Mouse (Mus musculus) bone marrow, adult 2 months (tissue): ENCODE data around the gene Sirt2. TPM values are rescaled to one million over a fixed set of nuclear protein-coding genes. Genes with fewer than 3 reads are reported as not detected.
A peak's percentile ranks its signal among the peaks of the same experiment; 100 is the strongest.

Source experiments
- H3K27ac ChIP-seq: fragments of 200-500 bp; 2 replicates; pipeline ENCODE4 v1.5.1; 2012; ENCODE audit warnings: low read depth, mild to moderate bottlenecking, control low read depth, inconsistent platforms, low read length; ENCODE audit not compliant: control insufficient read depth, poor library complexity, insufficient read depth
- H3K4me1 ChIP-seq: fragments of 200-500 bp; 2 replicates; pipeline ENCODE4 v1.6.1; 2011; ENCODE audit warnings: low read length; ENCODE audit not compliant: control insufficient read depth, insufficient read depth
- H3K4me3 ChIP-seq: fragments of 200-500 bp; replicated peaks from 2 replicates; pipeline ENCODE3; 2011; ENCODE audit warnings: mild to moderate bottlenecking, low read depth, low read length, control low read depth; ENCODE audit not compliant: control insufficient read depth
- CTCF ChIP-seq: fragments of 200-500 bp; IDR thresholded peaks from 2 replicates; pipeline ENCODE4 v1.5.1; 2011; ENCODE audit warnings: low read length, control low read depth; ENCODE audit not compliant: control insufficient read depth, insufficient read depth
- POLR2A ChIP-seq: fragments of 200-500 bp; IDR thresholded peaks from 2 replicates; pipeline ENCODE4 v1.6.1; 2011; ENCODE audit warnings: low read depth, mild to moderate bottlenecking, control low read depth, low read length, borderline replicate concordance; ENCODE audit not compliant: control insufficient read depth
- WGBS: fragments of 180-500 bp; shearing (Covaris S2); methylation state at CpG from one replicate; pipeline ENCODE4 v1.1.7; 2018; 5-methylcytosine and 5-hydroxymethylcytosine counted together
- polyA plus RNA-seq: library from polyadenylated mRNA; stranded (reverse); fragments of >200 nt; gene quantifications from 2 replicates; pipeline ENCODE4 v1.2.4, GENCODE M21; 2011; ENCODE audit warnings: low replicate concordance; ENCODE audit not compliant: missing spikeins, insufficient read depth, insufficient read length

The Sirt2 gene
- polyA plus RNA-seq, 1 experiment, result 28.3 TPM

DNA sequence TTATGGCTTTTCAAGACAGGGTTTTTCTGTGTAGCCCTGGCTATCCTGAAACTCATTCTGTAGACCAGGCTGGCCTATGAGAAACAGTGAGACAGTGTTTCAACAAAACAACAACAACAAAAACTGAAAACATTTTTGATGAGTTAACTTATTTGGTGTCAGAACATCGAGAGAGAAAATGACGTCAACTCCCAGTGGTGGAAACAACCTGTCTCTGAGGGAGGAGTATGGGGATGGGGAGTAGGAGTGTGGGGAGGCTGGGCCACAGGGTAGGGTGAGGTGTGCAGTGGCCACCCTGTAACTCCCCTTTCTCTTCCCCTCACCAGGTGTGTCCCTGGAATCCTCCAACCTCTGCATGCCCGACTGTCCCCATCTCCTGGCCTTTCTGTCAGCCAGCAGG is 28.0 kb downstream of the Sirt2 start:
- 0 out of 2 replicates have a peak overlapping the region, but pooled peaks have one; percentile 13 for H3K27ac ChIP-seq
- TF ChIP-seq POLR2A (no peak), CTCF (no peak)
- whole genome bisulfite sequencing, result 80% methylated on average over 3 of the region's 3 CpGs
- peaks cover 3% of the 10 kb centered on the region; the same call in 1 of the 2 replicates for H3K4me1 ChIP-seq
- no peak overlapping the region for H3K4me3 ChIP-seq

- peak overlapping the region; percentile 76 for H3K27ac ChIP-seq
- TF ChIP-seq CTCF (no peak), POLR2A (peak; percentile 25; the same call in 1 of the 2 replicates)
- WGBS, result 7% methylated on average over 15 of the region's 15 CpGs
- H3K4me3 ChIP-seq, result peak overlapping the region; percentile 56
- H3K4me1 ChIP-seq, result peaks cover 2% of the 10 kb centered on the region; the same call in 1 of the 2 replicates
Observed at GRCm38 (mm10) chr7:28795832-28796231, 29.3 kb downstream of the Sirt2 start.

- peaks cover 2% of the 10 kb centered on the region; the same call in 1 of the 2 replicates for H3K4me1 ChIP-seq
- TF ChIP-seq POLR2A, result peak; percentile 64; the same call in 1 of the 2 replicates
- TF ChIP-seq CTCF, result peak; percentile 99
Observed at GRCm38 (mm10) chr7:28796562-28796975, 30.0 kb downstream of the Sirt2 start.

DNA sequence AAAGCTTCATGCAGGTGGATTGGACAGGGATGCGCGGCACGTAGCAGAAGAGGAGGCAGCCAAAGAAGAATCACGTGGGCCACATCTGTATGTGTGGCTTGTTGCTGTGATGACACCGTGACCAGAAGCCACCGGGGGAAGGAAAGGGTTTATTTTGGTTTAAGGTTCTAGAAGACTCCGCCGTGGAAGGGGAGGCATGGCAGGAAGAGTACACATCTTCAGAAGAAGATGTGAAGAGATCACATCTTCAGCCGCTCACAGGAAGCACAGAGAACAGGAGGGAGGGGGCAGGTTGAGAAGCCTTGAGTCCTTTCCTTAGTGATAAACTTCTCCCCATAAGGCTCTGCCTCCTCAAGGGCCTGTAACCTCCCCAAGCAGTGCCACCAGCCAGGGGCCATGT is 33.5 kb downstream of the Sirt2 start:
- 82% methylated on average over 9 of the region's 9 CpGs for WGBS
- no peak overlapping the region for H3K27ac ChIP-seq

More at GRCm38 (mm10) chr7:28796562-28796975, 30.0 kb downstream of the Sirt2 start:
- peak overlapping the region; percentile 56 for H3K4me3 ChIP-seq
- 7% methylated on average over 32 of the region's 32 CpGs for WGBS
- peak overlapping the region; percentile 76 for H3K27ac ChIP-seq

GRCm38 (mm10) chr7:28801451-28801850 is 34.9 kb downstream of the Sirt2 start:
- WGBS, result 73% methylated on average over 3 of the region's 3 CpGs
- Histone ChIP-seq H3K4me1 (peaks cover 5% of the 10 kb centered on the region), H3K4me3 (no peak overlapping the region), H3K27ac (no peak overlapping the region)
- TF ChIP-seq POLR2A, result no peak
- no peak for TF ChIP-seq CTCF

More for the DNA sequence above, 33.5 kb downstream of the Sirt2 start:
- Histone ChIP-seq H3K4me1 (peaks cover 5% of the 10 kb centered on the region), H3K4me3 (no peak overlapping the region)
- TF ChIP-seq CTCF, result no peak
- TF ChIP-seq POLR2A, result no peak

- Histone ChIP-seq H3K4me1 (peaks cover 7% of the 10 kb centered on the region), H3K4me3 (no peak overlapping the region), H3K27ac (no peak overlapping the region)
- no peak for TF ChIP-seq CTCF
- TF ChIP-seq POLR2A, result no peak
- 48% methylated on average over 10 of the region's 10 CpGs for WGBS
Observed at GRCm38 (mm10) chr7:28801901-28802670, 35.6 kb downstream of the Sirt2 start.

- WGBS, result 19% methylated on average over 10 of the region's 10 CpGs
- no peak overlapping the region for H3K4me3 ChIP-seq
- H3K27ac ChIP-seq, result peak overlapping the region; percentile 48; the same call in 1 of the 2 replicates
- peaks cover 10% of the 10 kb centered on the region for H3K4me1 ChIP-seq
- TF ChIP-seq POLR2A (no peak), CTCF (no peak)
Observed at GRCm38 (mm10) chr7:28802846-28803588, 36.5 kb downstream of the Sirt2 start.

DNA sequence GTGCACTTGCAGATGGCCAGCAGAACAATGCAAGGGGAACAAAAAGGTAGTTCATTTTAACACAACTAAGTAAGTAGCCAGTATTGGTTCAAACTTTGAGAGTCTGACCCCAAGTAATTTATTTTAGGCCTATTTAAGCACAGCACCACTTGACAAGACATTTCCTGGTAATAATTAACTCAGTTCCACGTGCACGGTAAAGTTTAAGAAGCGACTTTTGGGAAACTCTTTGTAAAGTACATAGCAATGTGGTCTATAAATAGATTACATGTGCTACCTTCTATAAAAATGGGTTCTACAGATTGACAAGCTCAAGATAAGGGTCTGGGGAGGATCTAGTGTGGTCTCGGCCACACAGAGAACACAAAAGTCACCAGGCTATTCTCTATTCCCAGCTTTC is 37.2 kb downstream of the Sirt2 start:
- 66% methylated on average over 4 of the region's 4 CpGs for WGBS

More for the DNA sequence above, 37.2 kb downstream of the Sirt2 start:
- Histone ChIP-seq H3K27ac (no peak overlapping the region), H3K4me3 (no peak overlapping the region), H3K4me1 (peaks cover 10% of the 10 kb centered on the region)
- no peak for TF ChIP-seq CTCF
- no peak for TF ChIP-seq POLR2A
